Mouse (Mus musculus) liver, embryonic 14.5 days (tissue): Measurements from ENCODE around the gene Rrbp1. TPM values are rescaled to one million over a fixed set of nuclear protein-coding genes. Genes with fewer than 3 reads are reported as not detected.

Source experiments
- ATAC-seq: fragments of 200-750 bp; cut with Nextera tagmentation; 2 replicates; pipeline ENCODE4 v1.8.0; 2017; ENCODE audit warnings: moderate number of reproducible peaks, mild to moderate bottlenecking, moderate library complexity; ENCODE audit not compliant: insufficient read depth
- DNase-seq, 3 experiments: peaks; one replicate each; pipeline ENCODE4 v3.0.0-alpha.2; 2012 to 2013; ENCODE audit warnings: low read depth in 3 of 3, low spot score in 3 of 3
- H3K27ac ChIP-seq: fragments of 300-500 bp; sonication (generic); 2 replicates; pipeline ENCODE4 v1.5.1; 2014; ENCODE audit warnings: moderate library complexity, mild to moderate bottlenecking, control low read depth, inconsistent platforms
- H3K27me3 ChIP-seq: fragments of 300-500 bp; sonication (generic); 2 replicates; pipeline ENCODE4 v1.6.1; 2014; ENCODE audit warnings: mild to moderate bottlenecking, low read length, moderate library complexity; ENCODE audit not compliant: control insufficient read depth, insufficient read depth
- H3K36me3 ChIP-seq: fragments of 300-500 bp; sonication (generic); replicated peaks from 2 replicates; pipeline ENCODE4 v1.6.1; 2014; ENCODE audit warnings: low read depth; ENCODE audit not compliant: control insufficient read depth, insufficient read depth
- H3K4me1 ChIP-seq, 2 experiments: fragments of 200-500 bp in 1 of 2; fragments of 300-500 bp in 1 of 2; sonication (generic) in 1 of 2; replicated peaks; 2 replicates each; pipeline ENCODE4 v1.6.1; 2012 to 2014; ENCODE audit warnings: antibody characterized with exemption in 1 of 2, inconsistent platforms in 1 of 2, low read length in 1 of 2; ENCODE audit not compliant: control insufficient read depth in 2 of 2, insufficient read depth in 2 of 2
- H3K4me2 ChIP-seq: fragments of 300-500 bp; sonication (generic); 2 replicates; pipeline ENCODE4 v1.6.1; 2014; ENCODE audit warnings: low read depth, mild to moderate bottlenecking, control low read depth, moderate library complexity
- H3K4me3 ChIP-seq, 2 experiments: fragments of 200-500 bp in 1 of 2; fragments of 300-500 bp in 1 of 2; sonication (generic) in 1 of 2; 2 replicates each; pipeline ENCODE4 v1.5.1; 2012 to 2014; ENCODE audit warnings: low read depth in 2 of 2, low read length in 2 of 2, mild to moderate bottlenecking in 2 of 2, control low read depth in 1 of 2, inconsistent platforms in 1 of 2, moderate library complexity in 1 of 2; ENCODE audit not compliant: insufficient read depth in 1 of 2
- H3K9ac ChIP-seq: fragments of 300-500 bp; sonication (generic); replicated peaks from 2 replicates; pipeline ENCODE4 v1.6.1; 2014; ENCODE audit warnings: mild to moderate bottlenecking, control low read depth, moderate library complexity
- H3K9me3 ChIP-seq: fragments of 300-500 bp; sonication (generic); 2 replicates; pipeline ENCODE4 v1.6.1; 2016; ENCODE audit warnings: low read length, mixed read lengths; ENCODE audit not compliant: control insufficient read depth
- CTCF ChIP-seq: IDR thresholded peaks from 2 replicates; pipeline ENCODE4 v1.5.1; 2016; ENCODE audit warnings: antibody characterized with exemption, low read depth, control low read depth
- EP300 ChIP-seq: IDR thresholded peaks from 2 replicates; pipeline ENCODE4 v1.6.1; 2016; ENCODE audit warnings: antibody characterized with exemption, low read depth
- WGBS: fragments of 180-500 bp; shearing (Covaris S2); extraction: QIAGEN DNeasy Blood & Tissue Kit; methylation state at CpG from one replicate; pipeline ENCODE4 v1.1.7; 2014; ENCODE audit not compliant: insufficient replicate concordance; 5-methylcytosine and 5-hydroxymethylcytosine counted together
- polyA plus RNA-seq, 2 experiments: library from polyadenylated mRNA; depleted of rRNA in 1 of 2; stranded (reverse) in 1 of 2; unstranded in 1 of 2; fragments of >200 nt; fragmentation: Nextera tagmentation in 1 of 2; extraction: Ambion mirVana in 1 of 2; gene quantifications; 2 replicates each; pipeline versions ENCODE4 v1.2.1 to v1.2.3; 2012 to 2014

The Rrbp1 gene
- polyA plus RNA-seq, 2 experiments = 39.6 to 83.7 TPM

- Histone ChIP-seq H3K9me3 (no peaks in the 10 kb centered on the region), H3K36me3 (peaks cover 6% of the 10 kb centered on the region; the same call in 1 of the 2 replicates), H3K4me2 (no peak overlapping the region), H3K9ac (no peak overlapping the region), H3K4me3 (no peak overlapping the region), H3K4me1 (0 out of 4 replicates have a peak, but pooled peaks cover 0 to 4% of the 10 kb centered on the region in 2 experiments), H3K27ac (no peak overlapping the region), H3K27me3 (no peaks in the 10 kb centered on the region)
- WGBS = 80% methylated on average over 5 of the region's 5 CpGs
- TF ChIP-seq EP300 (no peak), CTCF (no peak)
- DNase-seq = no peak
- ATAC-seq = no peak
Measured at GRCm38 (mm10) chr2:143975146-143975649, 35.9 kb downstream of the Rrbp1 start.

- no peak for ATAC-seq
- 76% methylated on average over 7 of the region's 7 CpGs for WGBS
- H3K27me3 ChIP-seq = no peaks in the 10 kb centered on the region
- no peak overlapping the region for H3K9ac ChIP-seq
- H3K4me2 ChIP-seq = no peak overlapping the region
- H3K9me3 ChIP-seq = no peaks in the 10 kb centered on the region
- no peak for DNase-seq
- no peak for TF ChIP-seq CTCF
- TF ChIP-seq EP300 = no peak
- no peak overlapping the region for H3K4me3 ChIP-seq
- H3K36me3 ChIP-seq = peaks cover 10% of the 10 kb centered on the region; the same call in 1 of the 2 replicates
- no peak overlapping the region for H3K27ac ChIP-seq
- 0 out of 4 replicates have a peak, but pooled peaks cover 0 to under 1% of the 10 kb centered on the region in 2 experiments for H3K4me1 ChIP-seq
Measured at GRCm38 (mm10) chr2:143973161-143973560, 37.9 kb downstream of the Rrbp1 start.

- no peak for DNase-seq
- peaks cover 20% of the 10 kb centered on the region for H3K36me3 ChIP-seq
- TF ChIP-seq EP300 (no peak), CTCF (no peak)
- H3K4me3 ChIP-seq = no peak overlapping the region
- H3K4me2 ChIP-seq = no peak overlapping the region
- H3K9ac ChIP-seq = no peak overlapping the region
- no peaks in the 10 kb centered on the region for H3K27me3 ChIP-seq
- no peaks in the 10 kb centered on the region for H3K9me3 ChIP-seq
- H3K27ac ChIP-seq = no peak overlapping the region
- H3K4me1 ChIP-seq = no peaks in the 10 kb centered on the region
- 63% methylated on average over 2 of the region's 2 CpGs for WGBS
- no peak for ATAC-seq
Measured at GRCm38 (mm10) chr2:143971887-143972286, 39.2 kb downstream of the Rrbp1 start.

- Histone ChIP-seq H3K27ac (no peak overlapping the region), H3K4me2 (no peak overlapping the region), H3K36me3 (peaks cover 20% of the 10 kb centered on the region), H3K9ac (no peak overlapping the region), H3K4me1 (no peaks in the 10 kb centered on the region), H3K9me3 (no peaks in the 10 kb centered on the region), H3K4me3 (no peak overlapping the region), H3K27me3 (no peaks in the 10 kb centered on the region)
- ATAC-seq (no peak), DNase-seq (no peak)
- TF ChIP-seq EP300 (no peak), CTCF (no peak)
- WGBS = 76% methylated on average over 2 of the region's 2 CpGs
Measured at GRCm38 (mm10) chr2:143970841-143971240, 40.2 kb downstream of the Rrbp1 start.

- 74% methylated on average over 7 of the region's 7 CpGs for WGBS
Measured at GRCm38 (mm10) chr2:143969260-143969659, 41.8 kb downstream of the Rrbp1 start.

More at GRCm38 (mm10) chr2:143969260-143969659, 41.8 kb downstream of the Rrbp1 start:
- TF ChIP-seq EP300 = no peak
- TF ChIP-seq CTCF = no peak
- Histone ChIP-seq H3K9me3 (no peaks in the 10 kb centered on the region), H3K9ac (no peak overlapping the region), H3K27me3 (no peaks in the 10 kb centered on the region), H3K4me2 (no peak overlapping the region), H3K36me3 (peaks cover 24% of the 10 kb centered on the region), H3K4me3 (no peak overlapping the region), H3K4me1 (no peaks in the 10 kb centered on the region), H3K27ac (no peak overlapping the region)
- ATAC-seq (no peak), DNase-seq (no peak)
